Mouse (Mus musculus) cortical plate, adult 2 months (tissue): Measurements from ENCODE around the gene Zcchc10.

Experiments used
- CTCF ChIP-seq: fragments of 200-500 bp; IDR thresholded peaks from 2 replicates; pipeline ENCODE4 v1.5.1; 2011; ENCODE audit warnings: mild to moderate bottlenecking, control low read depth, low read length; ENCODE audit not compliant: insufficient read depth; ENCODE audit errors: extremely low read depth
- POLR2A ChIP-seq: fragments of 200-500 bp; IDR thresholded peaks from 2 replicates; pipeline ENCODE4 v1.6.1; 2011; ENCODE audit warnings: mild to moderate bottlenecking, low read length, control low read depth; ENCODE audit not compliant: insufficient read depth; ENCODE audit errors: extremely low read depth

DNA sequence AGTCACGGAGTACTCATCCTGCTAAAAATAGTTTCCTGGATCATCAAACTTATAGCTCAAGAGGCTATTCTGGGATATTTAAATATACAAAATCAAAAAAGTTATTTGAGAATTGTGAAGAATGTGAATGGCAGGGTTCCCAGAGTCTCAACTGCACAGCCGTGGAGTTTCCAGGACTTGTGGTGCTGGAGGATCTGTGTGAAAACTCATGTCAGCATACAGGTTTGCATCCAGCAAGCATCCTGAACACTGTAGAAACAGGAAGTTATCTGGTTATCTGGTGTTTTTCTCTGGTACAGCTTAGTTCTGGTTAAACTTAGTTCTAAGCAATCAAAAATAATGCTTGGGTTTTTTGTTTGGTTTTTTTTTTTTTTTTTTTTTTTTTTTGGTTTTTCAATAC, 17.5 kb upstream of the Zcchc10 start:
- TF ChIP-seq CTCF (no peak), POLR2A (no peak)
